Mouse (Mus musculus): ENCODE measurements around the gene Irf1. TPM values are rescaled to one million over a fixed set of nuclear protein-coding genes. Genes with fewer than 3 reads are reported as not detected.

The Irf1 gene
- polyA plus RNA-seq, 1 experiment from 2014 or later, result 52.5 TPM

DNA sequence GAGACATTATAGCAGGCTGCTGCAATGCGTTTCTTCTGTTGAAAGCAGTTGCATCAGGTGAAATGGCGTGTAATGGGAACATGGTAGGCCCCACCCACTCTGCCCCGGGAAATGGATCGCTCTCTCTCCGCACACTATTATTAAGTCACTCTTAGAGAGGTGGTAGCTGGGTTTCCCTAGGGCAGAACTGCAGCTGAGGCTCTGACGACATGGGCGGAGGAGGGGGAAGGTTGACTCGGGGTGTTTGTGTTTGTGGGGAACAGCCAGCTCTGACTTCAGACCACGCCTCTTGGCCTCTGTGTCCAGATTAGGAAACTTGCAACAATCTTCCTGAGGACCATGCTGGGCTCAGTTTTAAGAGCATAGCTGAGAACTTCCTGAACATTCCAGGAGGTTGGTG, 36.0 kb downstream of the Irf1 start:
- Histone ChIP-seq H3K27ac (ENCODE audit: low read length) (peak overlapping the region; percentile 45; the same call in 1 of the 2 replicates), H3K4me3 (ENCODE audit: low read depth, low read length) (no peak overlapping the region), H3K4me1 (ENCODE audit: insufficient read depth, low read depth, low read length) (peaks cover 12% of the 10 kb centered on the region; the same call in 1 of the 2 replicates), H3K9me3 (ENCODE audit: low read length) (no peaks in the 10 kb centered on the region), H3K9ac (replicated peaks; ENCODE audit: low read depth) (no peak overlapping the region), H3K27me3 (replicated peaks; ENCODE audit: insufficient read depth, low read length) (no peaks in the 10 kb centered on the region), H3K36me3 (ENCODE audit: insufficient read depth, low read length) (no peaks in the 10 kb centered on the region), H3K4me2 (replicated peaks; ENCODE audit: low read depth, low read length) (no peak overlapping the region)
- DNase-seq (ENCODE audit: low spot score) (peak; percentile 84), ATAC-seq (peak; percentile 78)
- TF ChIP-seq EP300 (IDR thresholded peaks at IDR 0.05) (peak; percentile 34; the same call in 1 of the 2 replicates), CTCF (IDR thresholded peaks at IDR 0.05) (no peak)
- 45% methylated on average over 9 of the region's 9 CpGs for WGBS

DNA sequence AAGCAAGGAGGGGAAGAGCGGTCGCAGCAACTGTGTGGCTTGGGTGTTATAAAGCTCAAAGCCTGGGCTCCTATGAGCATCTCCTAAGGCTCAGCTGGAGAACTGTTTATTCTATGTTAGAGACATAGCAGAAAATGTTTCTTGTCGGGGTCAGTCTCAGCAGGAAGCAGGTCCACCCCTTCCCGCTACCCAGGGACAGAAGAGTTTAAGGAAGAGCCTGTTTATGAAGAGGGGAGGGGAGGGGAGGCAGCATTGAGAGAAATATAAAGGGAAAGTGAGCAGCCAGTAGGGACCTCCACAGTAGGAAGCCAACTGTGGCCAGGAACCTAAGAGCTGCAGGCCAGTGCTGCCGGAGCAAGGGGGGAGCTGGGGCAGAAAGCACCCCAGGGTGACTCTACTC, 39.5 kb downstream of the Irf1 start:
- Histone ChIP-seq H3K4me3 (ENCODE audit: low read depth, low read length) (no peak overlapping the region), H3K9ac (replicated peaks; ENCODE audit: low read depth) (no peak overlapping the region), H3K27ac (ENCODE audit: low read length) (peak overlapping the region; percentile 64), H3K4me2 (replicated peaks; ENCODE audit: low read depth, low read length) (no peak overlapping the region), H3K27me3 (replicated peaks; ENCODE audit: insufficient read depth, low read length) (no peaks in the 10 kb centered on the region), H3K36me3 (ENCODE audit: insufficient read depth, low read length) (no peaks in the 10 kb centered on the region), H3K4me1 (ENCODE audit: insufficient read depth, low read depth, low read length) (peaks cover 12% of the 10 kb centered on the region; the same call in 1 of the 2 replicates), H3K9me3 (ENCODE audit: low read length) (no peaks in the 10 kb centered on the region)
- peak; percentile 66 for ATAC-seq
- peak; percentile 62 for DNase-seq (ENCODE audit: low spot score)
- WGBS, result 35% methylated on average over 5 of the region's 5 CpGs
- peak; percentile 87 for TF ChIP-seq EP300 (IDR thresholded peaks at IDR 0.05)
- no peak for TF ChIP-seq CTCF (IDR thresholded peaks at IDR 0.05)

DNA sequence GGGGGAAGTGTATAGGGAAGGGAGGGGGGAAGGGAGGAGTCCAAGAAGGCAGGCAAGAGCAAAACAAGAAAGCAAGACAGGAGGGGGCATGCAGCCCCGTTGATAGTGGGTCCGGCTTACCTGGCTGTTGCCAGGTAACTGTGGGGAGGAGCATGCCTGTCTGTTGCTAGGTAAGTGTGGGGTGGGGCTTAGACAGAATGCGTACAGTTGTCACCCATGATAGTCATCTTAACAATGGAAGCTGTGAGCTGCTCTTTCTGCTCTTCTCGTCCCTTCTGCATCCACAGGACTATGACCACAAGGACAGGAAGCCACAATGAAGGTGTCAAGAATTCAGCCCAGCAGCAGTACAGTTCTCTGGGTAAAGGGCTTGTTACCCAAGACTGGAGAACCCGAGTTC, 40.3 kb downstream of the Irf1 start:
- Histone ChIP-seq H3K36me3 (ENCODE audit: insufficient read depth, low read length) (no peaks in the 10 kb centered on the region), H3K4me3 (ENCODE audit: low read depth, low read length) (no peak overlapping the region), H3K4me1 (ENCODE audit: insufficient read depth, low read depth, low read length) (peaks cover 12% of the 10 kb centered on the region; the same call in 1 of the 2 replicates), H3K27ac (ENCODE audit: low read length) (no peak overlapping the region), H3K27me3 (replicated peaks; ENCODE audit: insufficient read depth, low read length) (no peaks in the 10 kb centered on the region), H3K9me3 (ENCODE audit: low read length) (no peaks in the 10 kb centered on the region), H3K9ac (replicated peaks; ENCODE audit: low read depth) (no peak overlapping the region), H3K4me2 (replicated peaks; ENCODE audit: low read depth, low read length) (no peak overlapping the region)
- ATAC-seq (no peak), DNase-seq (ENCODE audit: low spot score) (no peak)
- 43% methylated on average over 5 of the region's 5 CpGs for WGBS
- no peak for TF ChIP-seq EP300 (IDR thresholded peaks at IDR 0.05)
- no peak for TF ChIP-seq CTCF (IDR thresholded peaks at IDR 0.05)

- DNase-seq (ENCODE audit: low spot score), result peak; percentile 35
- 20% methylated on average over 2 of the region's 2 CpGs for WGBS
- Histone ChIP-seq H3K4me1 (ENCODE audit: insufficient read depth, low read depth, low read length) (peaks cover 12% of the 10 kb centered on the region; the same call in 1 of the 2 replicates), H3K36me3 (ENCODE audit: insufficient read depth, low read length) (no peaks in the 10 kb centered on the region), H3K9ac (replicated peaks; ENCODE audit: low read depth) (no peak overlapping the region), H3K9me3 (ENCODE audit: low read length) (no peaks in the 10 kb centered on the region), H3K27me3 (replicated peaks; ENCODE audit: insufficient read depth, low read length) (no peaks in the 10 kb centered on the region), H3K4me3 (ENCODE audit: low read depth, low read length) (no peak overlapping the region), H3K27ac (ENCODE audit: low read length) (no peak overlapping the region; the same call in 1 of the 2 replicates), H3K4me2 (replicated peaks; ENCODE audit: low read depth, low read length) (no peak overlapping the region)
- ATAC-seq, result no peak
- TF ChIP-seq EP300 (IDR thresholded peaks at IDR 0.05) (no peak), CTCF (IDR thresholded peaks at IDR 0.05) (no peak)
Measured at GRCm38 (mm10) chr11:53810749-53811148, 40.9 kb downstream of the Irf1 start.

- Histone ChIP-seq H3K4me1 (ENCODE audit: insufficient read depth, low read depth, low read length) (peaks cover 9% of the 10 kb centered on the region; the same call in 1 of the 2 replicates), H3K4me3 (ENCODE audit: low read depth, low read length) (no peak overlapping the region), H3K36me3 (ENCODE audit: insufficient read depth, low read length) (no peaks in the 10 kb centered on the region), H3K4me2 (replicated peaks; ENCODE audit: low read depth, low read length) (no peak overlapping the region), H3K9me3 (ENCODE audit: low read length) (no peaks in the 10 kb centered on the region), H3K9ac (replicated peaks; ENCODE audit: low read depth) (no peak overlapping the region), H3K27ac (ENCODE audit: low read length) (no peak overlapping the region), H3K27me3 (replicated peaks; ENCODE audit: insufficient read depth, low read length) (no peaks in the 10 kb centered on the region)
- 78% methylated on average over 3 of the region's 3 CpGs for WGBS
- ATAC-seq (no peak), DNase-seq (ENCODE audit: low spot score) (no peak)
- TF ChIP-seq CTCF (IDR thresholded peaks at IDR 0.05) (no peak), EP300 (IDR thresholded peaks at IDR 0.05) (no peak)
Measured at GRCm38 (mm10) chr11:53811312-53811711, 41.5 kb downstream of the Irf1 start.

DNA sequence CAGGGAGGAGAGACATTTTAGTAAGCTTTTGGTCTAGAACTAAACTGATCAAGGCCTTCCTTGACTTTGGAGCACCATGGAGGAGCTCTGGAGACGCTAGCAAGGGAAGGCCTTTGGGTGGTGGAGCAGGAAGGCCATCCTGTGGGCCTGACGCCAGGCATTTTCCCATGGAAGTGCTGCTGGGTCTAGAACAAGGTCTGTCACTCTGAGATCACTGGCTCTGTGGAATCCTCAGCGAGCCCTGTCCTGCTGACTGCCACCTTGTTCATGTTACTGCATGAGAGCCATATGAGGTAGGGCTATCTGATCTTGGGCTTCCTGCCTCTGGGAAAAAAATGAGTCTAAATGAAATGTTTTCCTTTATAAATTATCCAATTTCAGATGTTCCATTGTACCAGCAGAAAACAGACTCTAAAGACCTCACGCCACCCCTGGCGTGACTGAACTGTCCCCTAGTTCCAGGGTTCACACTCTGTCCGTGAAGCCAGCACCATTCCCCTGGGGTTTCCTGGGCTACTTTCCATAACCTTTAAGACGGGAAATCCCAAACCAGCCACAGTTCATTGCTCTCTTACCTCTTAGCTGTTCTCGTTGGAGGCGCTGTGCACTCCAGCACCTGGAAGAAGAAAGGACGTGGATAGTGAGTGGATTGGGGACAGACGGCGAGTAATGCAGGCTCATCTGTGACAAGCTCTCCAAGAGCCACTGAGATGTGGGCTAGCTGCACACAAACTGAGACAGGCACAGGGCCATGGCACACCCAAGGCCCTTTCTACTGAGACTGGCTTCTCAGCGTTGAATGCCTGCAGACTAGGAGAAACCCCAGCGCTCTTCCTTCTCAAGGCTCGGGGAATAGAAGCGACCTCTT, 43.4 kb downstream of the Irf1 start:
- no peaks in the 10 kb centered on the region for H3K9me3 ChIP-seq (ENCODE audit: low read length)
- peaks cover 8% of the 10 kb centered on the region; the same call in 1 of the 2 replicates for H3K4me1 ChIP-seq (ENCODE audit: insufficient read depth, low read depth, low read length)
- no peak overlapping the region for H3K4me2 ChIP-seq (replicated peaks; ENCODE audit: low read depth, low read length)
- no peak overlapping the region for H3K9ac ChIP-seq (replicated peaks; ENCODE audit: low read depth)
- WGBS, result 79% methylated on average over 16 of the region's 16 CpGs
- DNase-seq (ENCODE audit: low spot score) (no peak), ATAC-seq (0 out of 2 replicates have a peak, but pooled peaks have one; percentile 12)
- no peak overlapping the region for H3K4me3 ChIP-seq (ENCODE audit: low read depth, low read length)
- H3K27me3 ChIP-seq (replicated peaks; ENCODE audit: insufficient read depth, low read length), result no peaks in the 10 kb centered on the region
- no peak overlapping the region for H3K27ac ChIP-seq (ENCODE audit: low read length)
- no peak for TF ChIP-seq CTCF (IDR thresholded peaks at IDR 0.05)
- no peak for TF ChIP-seq EP300 (IDR thresholded peaks at IDR 0.05)
- no peaks in the 10 kb centered on the region for H3K36me3 ChIP-seq (ENCODE audit: insufficient read depth, low read length)
